ENCODE assay signal across 10 mouse cellular contexts in genomic region chr4:134082460-134082859, GRCm38 (mm10). TPM values are rescaled to one million over a fixed set of nuclear protein-coding genes. Genes with fewer than 3 reads are reported as not detected.
DNase-seq lines count a peak whose midpoint lies in the region; ATAC-seq and TF ChIP-seq lines count a peak whose summit lies in the region.
"Had no signal": no experiment of that assay in that cellular context is flagged by ENCODE, and none has a peak within 500 bp of the region (broad histone marks: within the 10 kb centered on the region; RNA-seq: fewer than 3 reads in every experiment).

No protein-coding gene starts in this region.

- no peak overlapping the region for H3K9ac ChIP-seq in liver, embryonic 11.5 days (ENCODE audit: low read depth, low read length)
- peak overlapping the region; percentile 34; the same call in 1 of the 2 replicates for H3K9ac ChIP-seq in embryonic facial prominence, embryonic 14.5 days (ENCODE audit: low read depth, low read length)
- no peak overlapping the region for H3K9ac ChIP-seq in intestine, embryonic 14.5 days (ENCODE audit: low read length)
- peak overlapping the region; percentile 56; the same call in 1 of the 2 replicates for H3K9ac ChIP-seq in midbrain, postnatal 0 days (replicated peaks; ENCODE audit: low read length, poor library complexity, severe bottlenecking)

- no peak overlapping the region for H3K27ac ChIP-seq in liver, embryonic 11.5 days (ENCODE audit: low read depth, low read length)
- no peak overlapping the region for H3K27ac ChIP-seq in embryonic facial prominence, embryonic 14.5 days (replicated peaks; ENCODE audit: low read depth, low read length)
- no peak overlapping the region for H3K27ac ChIP-seq in intestine, embryonic 14.5 days (ENCODE audit: low read depth)
- no peak overlapping the region for H3K27ac ChIP-seq in midbrain, postnatal 0 days (ENCODE audit: low read depth, low read length)

- H3K36me3 ChIP-seq in liver, embryonic 11.5 days (ENCODE audit: control insufficient read depth, insufficient read depth, low read length), result no peaks in the 10 kb centered on the region
- H3K36me3 ChIP-seq in embryonic facial prominence, embryonic 14.5 days (ENCODE audit: control insufficient read depth, insufficient read depth, low read length), result no peaks in the 10 kb centered on the region
- H3K36me3 ChIP-seq in intestine, embryonic 14.5 days (ENCODE audit: control insufficient read depth, insufficient read depth, low read length), result no peaks in the 10 kb centered on the region
- no peaks in the 10 kb centered on the region for H3K36me3 ChIP-seq in midbrain, postnatal 0 days (ENCODE audit: insufficient read depth, low read length)

- H3K4me3 ChIP-seq in liver, embryonic 11.5 days (ENCODE audit: low read depth, low read length), result peak overlapping the region; percentile 53
- peak overlapping the region; percentile 44 for H3K4me3 ChIP-seq in embryonic facial prominence, embryonic 14.5 days (ENCODE audit: low read depth, low read length)
- peak overlapping the region; percentile 44 for H3K4me3 ChIP-seq in intestine, embryonic 14.5 days (ENCODE audit: low read depth, low read length)
- peak overlapping the region; percentile 52 for H3K4me3 ChIP-seq in midbrain, postnatal 0 days (ENCODE audit: low read depth, low read length)

- no peaks in the 10 kb centered on the region for H3K9me3 ChIP-seq in liver, embryonic 11.5 days (ENCODE audit: control insufficient read depth, low read length)
- peaks cover 4% of the 10 kb centered on the region; the same call in 1 of the 2 replicates for H3K9me3 ChIP-seq in embryonic facial prominence, embryonic 14.5 days (ENCODE audit: control insufficient read depth, low read length)
- H3K9me3 ChIP-seq in intestine, embryonic 14.5 days (ENCODE audit: control insufficient read depth, low read length), result no peaks in the 10 kb centered on the region
- H3K9me3 ChIP-seq in midbrain, postnatal 0 days (ENCODE audit: low read length), result no peaks in the 10 kb centered on the region

- ATAC-seq in liver, embryonic 11.5 days (replicated peaks; ENCODE audit: low FRiP score), result no peak
- ATAC-seq in embryonic facial prominence, embryonic 14.5 days (ENCODE audit: low read depth), result no peak
- ATAC-seq in intestine, embryonic 14.5 days (replicated peaks; ENCODE audit: low FRiP score, low TSS enrichment, low read depth), result no peak
- no peak for ATAC-seq in midbrain, postnatal 0 days (ENCODE audit: low FRiP score)

- no peak for DNase-seq in liver, embryonic 11.5 days (ENCODE audit: low spot score)
- DNase-seq in liver, result no peak
- DNase-seq in embryonic facial prominence, embryonic 14.5 days (ENCODE audit: low spot score), result no peak
- DNase-seq in intestine, embryonic 14.5 days (ENCODE audit: low spot score), result no peak
- no peak for DNase-seq in midbrain, postnatal 0 days (ENCODE audit: low spot score)
- DNase-seq in thymus, postnatal 0 days (ENCODE audit: low spot score), result no peak
- no peak for DNase-seq in spleen, postnatal 36 days (ENCODE audit: low spot score in 2 of 2)
- no peak for DNase-seq in left cerebral cortex, postnatal 14 days (ENCODE audit: low spot score in 2 of 2)

- H3K27me3 ChIP-seq in liver, embryonic 11.5 days (replicated peaks; ENCODE audit: control insufficient read depth, insufficient read depth, low read length), result peaks cover 4% of the 10 kb centered on the region; the same call in 1 of the 2 replicates
- peaks cover 9% of the 10 kb centered on the region for H3K27me3 ChIP-seq in embryonic facial prominence, embryonic 14.5 days (replicated peaks; ENCODE audit: control insufficient read depth, insufficient read depth, low read length)
- H3K27me3 ChIP-seq in intestine, embryonic 14.5 days (replicated peaks; ENCODE audit: control insufficient read depth, insufficient read depth, low read length), result no peaks in the 10 kb centered on the region
- H3K27me3 ChIP-seq in midbrain, postnatal 0 days (ENCODE audit: insufficient read depth, low read length), result no peaks in the 10 kb centered on the region

- peaks cover 13% of the 10 kb centered on the region for H3K4me1 ChIP-seq in liver, embryonic 11.5 days (replicated peaks; ENCODE audit: control insufficient read depth, insufficient read depth, low read length)
- H3K4me1 ChIP-seq in embryonic facial prominence, embryonic 14.5 days (ENCODE audit: control insufficient read depth, insufficient read depth, low read length), result peaks cover 6% of the 10 kb centered on the region; the same call in 1 of the 2 replicates
- H3K4me1 ChIP-seq in intestine, embryonic 14.5 days (replicated peaks; ENCODE audit: control insufficient read depth, insufficient read depth, low read length), result peaks cover 5% of the 10 kb centered on the region; the same call in 1 of the 2 replicates
- H3K4me1 ChIP-seq in midbrain, postnatal 0 days (ENCODE audit: insufficient read depth, low read length), result no peaks in the 10 kb centered on the region

- 21% methylated on average over 7 of the region's 7 CpGs for WGBS in liver, embryonic 11.5 days
- WGBS in embryonic facial prominence, embryonic 14.5 days, result 13% methylated on average over 7 of the region's 7 CpGs
- 6% methylated on average over 7 of the region's 7 CpGs for WGBS in intestine, embryonic 14.5 days
- WGBS in midbrain, postnatal 0 days, result 9% methylated on average over 7 of the region's 7 CpGs

- H3K4me2 ChIP-seq in liver, embryonic 11.5 days, result peak overlapping the region; percentile 88
- peak overlapping the region; percentile 87 for H3K4me2 ChIP-seq in embryonic facial prominence, embryonic 14.5 days (ENCODE audit: low read depth, low read length)
- peak overlapping the region; percentile 80 for H3K4me2 ChIP-seq in intestine, embryonic 14.5 days (ENCODE audit: low read length)
- H3K4me2 ChIP-seq in midbrain, postnatal 0 days (ENCODE audit: low read depth, low read length, poor library complexity, severe bottlenecking), result peak overlapping the region; percentile 82

- no peak for TF ChIP-seq CTCF in midbrain, postnatal 0 days (IDR thresholded peaks at IDR 0.05)

- intact Hi-C loops in left cerebral cortex, postnatal 14 days (cut with DNase I), result no loop called here

RNA-seq across cellular contexts. Expression of gene Cd52, which starts 12.4 kb away (rescaled TPM):
- polyA plus RNA-seq in liver, embryonic 11.5 days (2014; fragmentation: Nextera tagmentation; extraction: Ambion mirVana), result 16.4 TPM in 2 replicates
- 15.6 and 19.3 TPM in 2 replicates for polyA plus RNA-seq in embryonic facial prominence, embryonic 14.5 days (2014; fragmentation: Nextera tagmentation; extraction: Ambion mirVana)
- polyA plus RNA-seq in intestine, embryonic 14.5 days (2014; fragmentation: Nextera tagmentation; extraction: Ambion mirVana), result 23.5 and 24.3 TPM in 2 replicates
- 0.66 TPM in 1 of 2 replicates, not detected in the other for total RNA-seq in midbrain, postnatal 0 days (2014; rRNA removed)
- 2.0 and 2.7 TPM in 2 replicates for polyA plus RNA-seq in midbrain, postnatal 0 days (2015; fragmentation: Nextera tagmentation; extraction: Ambion mirVana)
- 1,124 and 1,206 TPM in 2 replicates for polyA plus RNA-seq in thymus, postnatal 0 days (2015; fragmentation: Nextera tagmentation; extraction: Ambion mirVana)
- 1 to 10 TPM in 1 of 2 experiments, under 1 TPM in 1; 0.99 to 2.4 TPM for total RNA-seq in left cerebral cortex, postnatal 14 days (2021)

RNA-seq across cellular contexts. Expression of gene Ubxn11, which starts 19.9 kb away (rescaled TPM):
- 5.6 and 7.0 TPM in 2 replicates for polyA plus RNA-seq in liver, embryonic 11.5 days (2014; fragmentation: Nextera tagmentation; extraction: Ambion mirVana)
- polyA plus RNA-seq in embryonic facial prominence, embryonic 14.5 days (2014; fragmentation: Nextera tagmentation; extraction: Ambion mirVana), result 9.7 and 10.2 TPM in 2 replicates
- polyA plus RNA-seq in intestine, embryonic 14.5 days (2014; fragmentation: Nextera tagmentation; extraction: Ambion mirVana), result 5.7 and 8.1 TPM in 2 replicates
- total RNA-seq in midbrain, postnatal 0 days (2014; rRNA removed), result 4.9 and 8.4 TPM in 2 replicates
- 11.2 and 13.7 TPM in 2 replicates for polyA plus RNA-seq in midbrain, postnatal 0 days (2015; fragmentation: Nextera tagmentation; extraction: Ambion mirVana)
- polyA plus RNA-seq in thymus, postnatal 0 days (2015; fragmentation: Nextera tagmentation; extraction: Ambion mirVana), result 15.1 and 15.2 TPM in 2 replicates
- total RNA-seq in left cerebral cortex, postnatal 14 days (2021), result 10 to 100 TPM; 22.6 to 25.0 TPM

RNA-seq across cellular contexts. Expression of gene Crybg2, which starts 21.8 kb away (rescaled TPM):
- 1.2 and 1.7 TPM in 2 replicates for polyA plus RNA-seq in liver, embryonic 11.5 days (2014; fragmentation: Nextera tagmentation; extraction: Ambion mirVana)
- polyA plus RNA-seq in embryonic facial prominence, embryonic 14.5 days (2014; fragmentation: Nextera tagmentation; extraction: Ambion mirVana), result 5.6 and 6.5 TPM in 2 replicates
- polyA plus RNA-seq in intestine, embryonic 14.5 days (2014; fragmentation: Nextera tagmentation; extraction: Ambion mirVana), result 8.9 and 11.4 TPM in 2 replicates
- 4.2 and 4.5 TPM in 2 replicates for total RNA-seq in midbrain, postnatal 0 days (2014; rRNA removed)
- 7.7 and 8.4 TPM in 2 replicates for polyA plus RNA-seq in midbrain, postnatal 0 days (2015; fragmentation: Nextera tagmentation; extraction: Ambion mirVana)
- polyA plus RNA-seq in thymus, postnatal 0 days (2015; fragmentation: Nextera tagmentation; extraction: Ambion mirVana), result 6.1 and 6.4 TPM in 2 replicates
- 1 to 10 TPM; 1.3 to 1.4 TPM for total RNA-seq in left cerebral cortex, postnatal 14 days (2021)
- total RNA-seq: common myeloid progenitor, adult 5-6 weeks had no signal

RNA-seq across cellular contexts. Expression of gene Zfp683, which starts 28.8 kb away (rescaled TPM):
- not detected in 2 replicates for polyA plus RNA-seq in liver, embryonic 11.5 days (2014; fragmentation: Nextera tagmentation; extraction: Ambion mirVana)
- not detected in 2 replicates for polyA plus RNA-seq in embryonic facial prominence, embryonic 14.5 days (2014; fragmentation: Nextera tagmentation; extraction: Ambion mirVana)
- not detected in 2 replicates for polyA plus RNA-seq in intestine, embryonic 14.5 days (2014; fragmentation: Nextera tagmentation; extraction: Ambion mirVana)
- not detected in 2 replicates for total RNA-seq in midbrain, postnatal 0 days (2014; rRNA removed)
- not detected in 2 replicates for polyA plus RNA-seq in midbrain, postnatal 0 days (2015; fragmentation: Nextera tagmentation; extraction: Ambion mirVana)
- 0.57 and 0.60 TPM in 2 replicates for polyA plus RNA-seq in thymus, postnatal 0 days (2015; fragmentation: Nextera tagmentation; extraction: Ambion mirVana)
- total RNA-seq in left cerebral cortex, postnatal 14 days (2021), result not detected
- total RNA-seq: common myeloid progenitor, adult 5-6 weeks; left cerebral cortex, adult 8-10 months had no signal

RNA-seq across cellular contexts. Expression of gene Sh3bgrl3, which starts 46.1 kb away (rescaled TPM):
- polyA plus RNA-seq in liver, embryonic 11.5 days (2014; fragmentation: Nextera tagmentation; extraction: Ambion mirVana), result 257 and 281 TPM in 2 replicates
- 445 and 477 TPM in 2 replicates for polyA plus RNA-seq in embryonic facial prominence, embryonic 14.5 days (2014; fragmentation: Nextera tagmentation; extraction: Ambion mirVana)
- 377 and 393 TPM in 2 replicates for polyA plus RNA-seq in intestine, embryonic 14.5 days (2014; fragmentation: Nextera tagmentation; extraction: Ambion mirVana)
- 162 and 224 TPM in 2 replicates for total RNA-seq in midbrain, postnatal 0 days (2014; rRNA removed)
- polyA plus RNA-seq in midbrain, postnatal 0 days (2015; fragmentation: Nextera tagmentation; extraction: Ambion mirVana), result 565 and 583 TPM in 2 replicates
- polyA plus RNA-seq in thymus, postnatal 0 days (2015; fragmentation: Nextera tagmentation; extraction: Ambion mirVana), result 1,143 and 1,161 TPM in 2 replicates
- 100 to 1,000 TPM; 204 to 214 TPM for total RNA-seq in left cerebral cortex, postnatal 14 days (2021)

Comparison
In these comparisons a context has a peak if more than half of its experiments do, and no peak if none do; other contexts are left out.
1. H3K9ac ChIP-seq: peak in embryonic facial prominence, embryonic 14.5 days (single experiment) and midbrain, postnatal 0 days (single experiment); none in liver, embryonic 11.5 days (single experiment) and intestine, embryonic 14.5 days (single experiment).
2. RNA of gene Cd52, which starts 12.4 kb away (polyA plus RNA-seq): 1,124 to 1,206 TPM in thymus, postnatal 0 days; 23.5 to 24.3 TPM in intestine, embryonic 14.5 days, 15.6 to 19.3 TPM in embryonic facial prominence, embryonic 14.5 days, 16.4 TPM in liver, embryonic 11.5 days and 2.0 to 2.7 TPM in midbrain, postnatal 0 days; every median in the first group is over 10 times any median in the second.
3. Peak in every context shown above with its lines, with median percentiles within 50 percentile points of each other: H3K4me2 ChIP-seq and H3K4me3 ChIP-seq.